Mouse (Mus musculus) bone marrow macrophage, adult 2 months (primary cell): ENCODE results near the gene H2afy2.

Experiments
- CTCF ChIP-seq: IDR thresholded peaks from 2 replicates; pipeline ENCODE4 v1.5.1; 2012; ENCODE audit warnings: low read depth, mild to moderate bottlenecking, low read length, moderate library complexity
- POLR2A ChIP-seq: IDR thresholded peaks from 2 replicates; pipeline ENCODE4 v1.6.1; 2012; ENCODE audit warnings: mild to moderate bottlenecking, low read depth, low read length, borderline replicate concordance

DNA sequence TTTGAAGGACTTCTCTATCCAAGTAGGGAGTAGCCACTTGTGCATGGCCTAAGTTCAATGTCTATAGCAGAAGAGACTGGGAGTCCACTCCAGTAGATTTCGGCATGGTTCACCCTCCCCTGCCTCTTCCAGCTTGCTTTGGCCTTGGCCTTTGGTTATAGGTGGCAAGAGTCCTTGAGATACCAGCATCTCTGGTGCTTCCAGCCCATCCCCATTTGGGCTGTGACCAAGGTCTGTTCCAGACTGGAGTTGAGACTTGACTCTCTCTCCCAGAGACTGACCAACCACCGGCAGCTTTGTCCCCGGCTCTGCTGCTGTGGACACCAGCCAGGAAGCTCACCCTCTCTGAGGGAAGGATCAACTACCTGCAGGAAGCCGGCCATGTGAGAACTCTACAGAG, 45.8 kb downstream of the H2afy2 start:
- no peak for TF ChIP-seq POLR2A
- no peak for TF ChIP-seq CTCF
